Mouse (Mus musculus) frontal cortex, adult 2 months (tissue): ENCODE results near the gene Ech1. TPM values are rescaled to one million over a fixed set of nuclear protein-coding genes. Genes with fewer than 3 reads are reported as not detected.

Source experiments
- DNase-seq, 2 experiments: peaks; one replicate each; pipeline ENCODE4 v3.0.0; 2022; ENCODE audit warnings: low spot score in 1 of 2; ENCODE audit errors: extremely low spot score in 1 of 2
- polyA plus RNA-seq: library from polyadenylated mRNA; depleted of rRNA; stranded (reverse); fragments of >200 nt; gene quantifications from 2 replicates; pipeline ENCODE4 v1.2.3, GENCODE M21; 2012; rRNA removed

Gene Ech1
- 93.7 and 106 TPM in 2 replicates for polyA plus RNA-seq

DNA sequence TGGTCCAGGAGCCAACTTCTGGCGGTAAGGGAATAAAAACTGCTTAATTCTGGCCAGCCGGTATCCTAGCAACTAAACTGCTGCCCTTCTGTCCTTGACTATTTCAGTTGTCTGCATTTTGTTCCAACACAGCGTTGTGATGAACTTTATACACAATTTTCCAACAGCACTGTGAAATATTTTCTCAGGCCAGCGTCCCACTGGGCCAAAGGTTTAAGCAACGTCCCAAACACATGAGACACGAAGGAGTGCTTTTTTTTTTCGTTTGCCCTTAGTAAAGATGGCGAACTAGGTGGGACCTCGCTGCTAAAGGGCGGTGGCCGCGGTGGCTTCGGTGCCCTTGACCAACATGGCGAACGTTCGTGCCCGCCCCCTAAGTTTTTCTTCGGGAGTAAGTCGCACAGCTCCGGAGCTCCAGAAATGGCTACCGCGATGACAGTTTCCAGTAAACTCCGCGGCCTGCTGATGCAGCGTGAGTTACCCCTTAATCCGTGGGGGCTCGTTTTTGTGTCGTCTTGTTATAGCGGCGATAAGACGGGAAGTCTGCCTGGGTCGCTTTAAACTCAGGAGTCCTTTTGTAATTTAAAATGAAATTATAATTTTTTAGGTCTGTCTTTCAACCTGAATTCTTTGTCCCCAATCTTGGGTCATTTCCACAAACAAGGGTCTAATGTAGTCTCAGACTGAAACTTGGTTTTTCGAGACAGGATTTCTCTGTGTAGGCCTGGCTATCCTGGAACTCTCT, at the start of gene Ech1:
TSS of gene Ech1 (plus strand) at position 277 of the 745 bp plus-strand sequence.
- peak; percentile 78 to 94 for DNase-seq

DNA sequence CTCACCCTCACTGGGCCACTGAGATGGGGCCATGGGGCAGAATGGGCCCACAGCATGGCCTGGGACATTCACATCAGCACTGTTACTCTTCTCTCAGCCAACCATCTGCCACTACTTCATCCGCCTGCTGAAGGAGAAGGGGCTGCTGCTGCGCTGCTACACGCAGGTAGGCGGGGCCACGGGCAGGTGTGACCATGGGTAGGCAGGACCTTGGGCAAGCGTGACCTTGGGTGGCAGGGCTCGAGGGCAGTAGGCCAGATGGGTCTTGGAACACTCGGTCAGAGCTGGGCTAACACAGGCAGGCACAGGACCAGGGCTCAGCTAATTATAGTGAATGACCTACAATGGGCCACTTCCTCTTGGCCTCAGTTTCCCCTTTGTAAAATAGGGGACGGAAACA, 46.2 kb upstream of the Ech1 start:
- DNase-seq = no peak

DNA sequence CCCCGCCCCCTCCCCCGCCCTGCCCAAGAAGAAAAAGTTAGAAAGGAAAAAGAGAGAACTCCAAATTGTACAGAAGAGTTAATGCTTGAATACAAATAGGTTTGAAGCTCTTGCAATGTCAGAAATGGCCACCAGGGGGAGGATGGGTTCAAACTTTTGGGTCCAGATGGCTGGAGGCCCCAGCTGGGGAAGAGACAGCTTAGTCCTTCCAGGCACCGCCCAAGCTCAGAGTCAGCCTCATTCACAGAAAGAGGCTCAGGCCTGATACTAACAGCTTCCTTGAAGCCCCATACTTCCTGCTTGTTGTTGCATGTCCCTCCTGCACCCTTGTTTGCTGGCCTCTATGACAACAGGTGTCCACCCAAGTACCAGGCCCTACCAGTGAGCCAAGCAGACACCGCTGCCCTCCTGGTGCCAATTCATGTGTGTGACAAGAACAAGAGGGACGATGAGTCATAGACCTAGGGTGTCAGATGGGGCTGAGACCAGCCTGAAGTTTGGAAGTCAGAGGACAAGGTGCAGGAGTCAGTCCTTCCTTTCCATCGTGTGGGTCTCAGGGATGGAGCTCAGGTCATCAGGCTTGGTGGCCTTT, 44.9 kb upstream of the Ech1 start:
- peak; percentile 78 to 97 for DNase-seq

DNA sequence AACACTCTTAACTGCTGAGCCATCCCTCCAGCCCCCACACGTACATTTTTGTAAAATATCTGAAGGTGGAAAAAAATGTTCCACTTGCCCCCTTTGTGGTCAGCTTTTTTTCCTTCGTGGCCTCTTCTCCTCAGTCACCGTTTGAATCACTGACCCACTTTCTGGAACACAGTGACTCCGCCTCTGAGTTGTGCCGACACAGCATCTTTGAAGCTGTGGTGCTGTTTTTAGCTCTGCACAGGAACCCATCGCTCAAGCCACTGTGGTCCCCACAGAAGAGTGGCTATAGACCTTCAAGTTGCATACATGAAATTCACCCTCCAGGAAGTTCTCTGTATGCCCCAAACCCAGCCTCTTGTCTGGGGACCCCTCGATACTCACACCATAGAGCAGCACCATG, 44.2 kb upstream of the Ech1 start:
- DNase-seq = peak in 1 of 2 experiments; percentile 65

DNA sequence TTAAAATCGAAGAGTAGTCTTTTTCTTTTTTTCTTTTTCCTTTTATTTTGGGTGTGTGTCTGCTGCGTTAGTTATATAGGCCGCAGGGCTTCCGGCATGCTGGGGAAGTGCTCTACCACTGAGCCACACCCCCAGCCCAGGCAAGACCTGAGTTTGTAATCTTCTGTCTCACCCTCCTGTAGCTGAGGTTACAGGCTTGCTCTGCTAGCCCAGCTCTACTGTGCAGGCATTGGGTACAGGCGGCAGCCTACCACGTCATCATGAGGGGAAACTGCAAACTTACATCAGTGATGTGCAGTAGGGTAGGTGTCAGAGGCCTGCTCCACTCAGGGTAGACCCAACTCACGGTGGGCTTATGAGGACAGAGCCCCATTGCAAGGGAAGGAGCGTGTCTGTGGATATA, 43.8 kb upstream of the Ech1 start:
- DNase-seq = no peak

DNA sequence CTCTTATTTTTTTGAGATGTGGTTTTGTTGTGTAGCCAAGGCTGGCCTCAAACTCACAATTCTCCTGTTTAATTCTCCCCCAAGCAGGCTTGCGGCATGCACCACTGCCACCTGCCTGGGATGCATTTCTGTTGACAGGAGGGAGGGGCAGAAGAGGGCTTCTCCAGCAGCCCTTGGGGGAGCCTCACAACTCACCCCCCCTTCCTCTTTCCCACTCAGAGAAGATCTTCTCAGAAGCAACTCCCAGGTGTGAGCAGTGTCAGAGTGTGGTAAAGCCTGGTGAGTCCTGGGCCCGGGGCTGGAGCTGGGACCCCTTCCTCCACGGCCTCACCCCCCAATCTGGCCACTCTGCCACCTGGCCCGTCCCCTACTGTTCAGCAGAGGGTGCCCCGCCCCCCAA, 39.9 kb upstream of the Ech1 start:
- no peak for DNase-seq

DNA sequence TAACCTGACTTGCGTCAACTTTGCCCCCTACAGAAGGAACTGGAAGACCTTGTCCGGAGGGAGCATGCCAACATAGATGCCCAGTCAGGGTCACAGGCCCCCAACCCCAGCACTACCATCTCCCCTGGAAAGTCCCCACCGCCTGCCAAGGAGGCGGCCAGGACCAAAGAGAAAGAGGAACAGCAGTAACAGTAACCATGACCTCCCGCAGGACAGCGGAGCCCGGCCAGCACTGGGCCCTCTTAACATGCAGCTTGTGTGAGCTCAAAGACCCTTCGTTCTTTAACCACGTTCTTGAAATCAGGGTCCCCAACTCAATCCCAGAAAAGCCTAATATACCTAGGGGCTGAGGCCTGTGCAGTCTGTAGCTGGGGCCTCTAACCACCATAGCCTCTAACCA, 37.1 kb upstream of the Ech1 start:
- no peak for DNase-seq

DNA sequence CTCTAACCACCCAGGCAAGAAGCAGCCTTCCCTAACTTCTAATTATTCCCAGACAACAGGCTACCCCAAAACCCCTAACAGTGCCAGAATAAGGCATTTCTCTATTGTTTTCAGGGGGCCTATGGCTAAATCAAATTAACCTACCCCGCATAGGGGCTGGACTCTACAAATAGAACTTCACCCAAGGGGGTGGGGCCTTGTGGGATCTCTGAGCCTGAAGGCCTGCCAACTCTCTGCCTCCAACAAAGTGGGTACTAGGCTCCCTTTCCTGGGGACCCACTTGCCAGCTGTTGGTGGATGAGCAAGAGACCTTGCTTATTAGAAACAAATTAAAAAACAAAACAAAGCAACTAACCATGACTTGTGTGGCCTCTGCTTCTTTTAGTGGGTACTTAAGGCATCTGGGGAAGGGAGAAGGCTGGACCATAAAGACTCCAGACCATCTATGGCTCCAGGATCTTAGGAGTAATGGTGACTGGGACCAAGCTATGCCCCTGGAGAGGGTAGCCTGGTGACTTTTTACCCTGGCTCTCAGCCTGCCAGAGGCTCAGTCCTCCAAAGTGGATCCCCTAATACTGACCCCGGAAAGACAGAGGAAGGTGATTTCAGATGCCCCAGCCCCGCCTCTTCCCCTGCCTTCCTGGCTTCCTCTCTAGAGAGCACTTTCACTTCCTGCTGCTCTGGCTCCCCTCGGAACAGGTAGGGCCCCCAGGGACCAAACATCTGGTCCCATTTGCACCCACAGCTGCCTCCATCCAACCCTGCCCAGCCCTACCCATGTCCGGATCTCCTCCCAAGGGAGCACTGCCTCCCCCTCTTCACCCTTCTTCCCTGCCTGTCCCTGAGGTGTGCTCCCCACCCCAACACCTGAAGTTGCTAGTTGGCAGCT, 36.5 kb upstream of the Ech1 start, which contains the start of gene Rinl:
TSS of gene Rinl (plus strand) at position 663 of the 889 bp plus-strand sequence.
- DNase-seq = no peak

DNA sequence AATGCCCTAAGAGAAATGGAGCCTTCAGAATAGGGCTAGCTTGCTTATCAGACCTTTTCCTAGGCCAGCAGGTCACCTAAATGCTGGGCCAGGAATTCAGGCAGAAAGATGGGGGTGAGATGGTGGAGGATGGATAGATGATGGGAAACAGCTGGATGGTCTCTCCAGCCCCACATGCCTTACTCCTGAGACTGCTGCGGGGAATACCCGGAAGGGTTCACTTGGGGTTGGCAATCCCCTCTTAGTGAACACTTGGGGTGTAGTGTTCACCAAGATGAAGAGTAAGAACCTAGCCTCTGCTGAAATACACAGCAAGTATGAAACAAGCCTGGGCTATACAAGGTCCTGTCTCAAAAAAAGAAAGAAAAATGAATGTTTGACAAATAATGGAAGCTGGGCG, 35.8 kb upstream of the Ech1 start:
- no peak for DNase-seq

DNA sequence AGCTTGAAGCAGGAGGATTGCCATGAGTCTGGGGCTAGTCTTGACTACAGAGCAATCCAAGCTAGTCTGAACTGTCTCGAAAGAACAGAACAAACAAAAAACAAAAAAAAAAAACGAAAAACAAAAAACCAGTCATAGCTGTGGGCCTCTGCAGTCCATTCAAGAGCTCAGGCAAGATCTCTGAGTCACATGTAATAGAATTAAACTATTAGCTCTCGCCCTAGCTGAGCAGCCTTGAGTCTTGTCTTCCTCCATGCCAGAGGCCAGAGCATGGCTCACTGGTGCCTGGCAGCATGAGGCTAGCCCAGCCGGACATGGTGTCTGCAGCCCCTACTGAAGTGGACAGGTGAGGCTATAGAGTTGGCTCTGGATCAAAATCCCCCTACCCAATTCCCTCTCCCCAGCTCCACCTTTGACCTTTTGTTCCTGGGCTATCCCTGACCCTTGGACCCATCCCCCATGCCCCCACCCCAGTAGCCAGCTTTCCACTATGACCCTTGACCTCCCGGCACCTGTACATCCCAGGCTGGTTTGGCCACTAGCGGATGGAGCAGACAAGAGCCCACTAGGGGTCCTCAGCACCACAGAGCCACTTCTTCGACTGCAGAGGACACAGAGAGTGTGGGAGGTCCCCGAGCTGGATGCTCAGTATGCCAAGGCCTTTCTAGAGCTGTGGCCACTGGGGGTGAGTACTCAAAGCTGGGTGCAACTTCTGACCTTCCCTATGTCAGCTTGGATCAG, 34.8 kb upstream of the Ech1 start:
- DNase-seq = no peak

DNA sequence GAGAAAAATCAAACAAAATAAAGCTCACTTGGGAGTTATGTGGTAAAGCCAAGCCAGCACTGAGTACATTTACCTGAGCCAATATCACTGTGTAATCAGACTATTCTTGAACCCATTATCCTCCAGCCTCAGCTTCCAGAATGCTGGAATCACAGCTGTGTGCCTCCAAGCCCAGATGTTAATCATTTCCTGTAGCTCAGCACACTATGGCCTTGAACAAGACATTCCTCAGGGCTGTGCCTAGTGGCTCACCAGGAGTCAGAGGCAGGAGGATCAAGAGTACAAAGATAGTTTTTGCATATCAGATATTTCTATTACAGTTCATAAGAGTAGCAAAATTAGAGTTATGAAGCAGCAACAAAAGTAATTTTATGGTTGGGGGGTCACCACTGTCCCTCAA, 33.3 kb upstream of the Ech1 start:
- no peak for DNase-seq

DNA sequence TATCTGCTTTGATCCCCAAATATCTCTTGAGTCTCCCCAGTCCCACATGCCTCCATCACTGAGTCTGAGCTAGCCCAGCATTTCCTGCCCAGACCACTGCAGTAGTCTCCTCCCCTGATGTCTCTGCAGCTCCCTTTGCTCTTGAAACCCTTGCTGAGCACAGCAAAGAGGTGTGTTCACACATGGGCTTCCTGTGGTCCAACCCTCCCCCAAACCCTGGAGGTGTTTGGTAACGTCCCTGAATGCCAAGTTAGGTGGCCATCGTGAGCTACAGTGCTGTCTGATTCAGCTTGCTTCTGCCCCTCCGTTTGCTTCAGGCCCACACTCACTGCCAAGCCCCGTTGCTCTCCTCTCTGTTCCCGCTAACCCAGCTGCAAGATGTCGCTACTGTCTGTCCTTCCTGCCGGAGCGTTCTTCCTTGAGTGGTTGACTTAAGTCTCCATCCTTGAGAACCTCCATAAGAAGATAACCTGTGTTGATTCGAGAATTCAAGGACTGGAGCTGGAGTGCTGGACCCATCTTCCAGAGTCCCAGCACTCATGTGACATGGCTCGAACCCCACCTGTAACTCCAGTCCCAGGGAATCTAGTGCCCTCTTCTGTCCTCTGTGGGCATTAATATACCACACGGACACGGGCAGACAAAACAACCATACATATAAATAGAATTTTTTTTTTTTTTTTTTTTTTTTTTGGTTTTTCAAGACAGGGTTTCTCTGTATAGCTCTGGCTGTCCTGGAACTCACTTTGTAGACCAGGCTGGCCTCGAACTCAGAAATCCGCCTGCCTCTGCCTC, 32.4 kb upstream of the Ech1 start:
- DNase-seq = no peak

DNA sequence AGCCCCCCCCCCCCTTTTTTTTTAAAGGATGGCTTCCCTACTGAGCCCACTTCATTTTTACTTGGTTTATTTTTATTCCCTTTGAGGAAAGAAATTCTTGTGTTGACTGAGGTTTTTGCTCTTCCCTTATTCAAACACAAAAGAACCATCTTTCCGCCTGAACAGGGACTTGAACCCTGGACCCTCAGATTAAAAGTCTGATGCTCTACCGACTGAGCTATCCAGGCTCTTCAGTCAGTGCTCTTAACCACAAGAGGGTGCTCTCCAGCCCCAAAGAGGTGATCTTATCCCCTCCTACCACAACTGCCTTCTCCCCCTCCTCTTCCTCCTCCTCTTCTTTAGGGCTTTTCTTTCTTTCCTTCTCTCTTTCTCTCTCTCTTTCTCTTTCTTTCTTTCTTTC, 31.2 kb upstream of the Ech1 start:
- DNase-seq = peak in 1 of 2 experiments; percentile 50

DNA sequence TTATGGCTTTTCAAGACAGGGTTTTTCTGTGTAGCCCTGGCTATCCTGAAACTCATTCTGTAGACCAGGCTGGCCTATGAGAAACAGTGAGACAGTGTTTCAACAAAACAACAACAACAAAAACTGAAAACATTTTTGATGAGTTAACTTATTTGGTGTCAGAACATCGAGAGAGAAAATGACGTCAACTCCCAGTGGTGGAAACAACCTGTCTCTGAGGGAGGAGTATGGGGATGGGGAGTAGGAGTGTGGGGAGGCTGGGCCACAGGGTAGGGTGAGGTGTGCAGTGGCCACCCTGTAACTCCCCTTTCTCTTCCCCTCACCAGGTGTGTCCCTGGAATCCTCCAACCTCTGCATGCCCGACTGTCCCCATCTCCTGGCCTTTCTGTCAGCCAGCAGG, 30.5 kb upstream of the Ech1 start:
- DNase-seq = no peak

DNA sequence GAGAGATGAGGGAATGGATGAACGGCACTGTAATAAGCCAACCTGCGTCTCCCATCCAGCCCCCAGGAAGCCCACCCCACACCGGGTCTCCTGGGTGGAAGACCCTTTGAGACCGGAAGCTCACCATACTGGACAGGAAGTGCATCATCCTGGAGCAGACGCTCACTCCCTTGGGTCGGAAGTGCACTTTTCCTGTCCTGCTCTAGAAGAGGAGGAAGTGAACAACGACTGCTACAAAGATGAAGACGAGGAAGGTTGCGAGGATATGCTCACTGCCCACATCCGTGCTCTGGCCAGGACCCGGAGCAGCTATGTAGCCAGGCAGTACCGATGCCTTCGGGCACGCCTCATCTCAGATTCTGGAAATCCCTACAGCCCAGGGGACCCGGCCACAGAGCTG, 29.2 kb upstream of the Ech1 start:
- DNase-seq = no peak

DNA sequence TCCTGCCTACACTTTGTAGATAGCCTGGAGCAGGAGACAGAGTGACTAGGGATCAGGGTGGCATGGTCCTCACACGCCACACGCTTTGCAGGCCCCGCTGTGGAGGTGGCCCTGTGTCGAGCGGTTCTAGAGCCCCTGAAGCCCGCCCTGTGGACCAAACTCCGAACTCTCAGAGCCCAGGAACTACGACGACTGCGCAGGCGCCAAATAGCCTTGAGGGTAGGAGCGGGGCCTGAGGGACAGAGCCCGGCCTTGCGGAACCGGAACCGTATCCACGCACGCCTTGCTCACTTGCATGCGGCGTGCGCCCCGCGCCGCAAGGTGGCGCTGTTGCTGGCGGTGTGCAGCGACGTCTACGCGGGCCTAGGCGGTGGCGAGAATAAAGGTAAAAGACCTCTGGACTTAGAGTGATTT, 28.4 kb upstream of the Ech1 start:
- peak in 1 of 2 experiments; percentile 82 for DNase-seq

DNA sequence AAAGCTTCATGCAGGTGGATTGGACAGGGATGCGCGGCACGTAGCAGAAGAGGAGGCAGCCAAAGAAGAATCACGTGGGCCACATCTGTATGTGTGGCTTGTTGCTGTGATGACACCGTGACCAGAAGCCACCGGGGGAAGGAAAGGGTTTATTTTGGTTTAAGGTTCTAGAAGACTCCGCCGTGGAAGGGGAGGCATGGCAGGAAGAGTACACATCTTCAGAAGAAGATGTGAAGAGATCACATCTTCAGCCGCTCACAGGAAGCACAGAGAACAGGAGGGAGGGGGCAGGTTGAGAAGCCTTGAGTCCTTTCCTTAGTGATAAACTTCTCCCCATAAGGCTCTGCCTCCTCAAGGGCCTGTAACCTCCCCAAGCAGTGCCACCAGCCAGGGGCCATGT, 25.0 kb upstream of the Ech1 start:
- no peak for DNase-seq

DNA sequence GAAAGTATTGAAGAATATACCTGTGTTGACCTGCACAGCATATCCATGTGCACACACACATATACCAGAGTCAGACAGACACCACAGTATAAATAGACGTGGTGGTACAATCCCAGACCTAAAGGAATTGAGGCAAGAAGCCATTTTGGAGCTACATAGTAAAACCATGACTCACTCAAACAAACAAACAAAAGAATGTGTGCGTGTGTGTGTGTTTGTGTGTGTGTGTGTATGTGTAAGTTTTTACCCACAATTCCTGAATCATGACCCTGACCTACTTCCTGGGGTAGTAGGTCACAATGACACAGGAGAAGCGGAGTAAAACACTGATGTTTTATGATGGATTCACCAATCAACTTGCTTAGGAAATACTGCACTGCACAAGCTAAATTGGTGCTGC, 23.6 kb upstream of the Ech1 start:
- DNase-seq = no peak

DNA sequence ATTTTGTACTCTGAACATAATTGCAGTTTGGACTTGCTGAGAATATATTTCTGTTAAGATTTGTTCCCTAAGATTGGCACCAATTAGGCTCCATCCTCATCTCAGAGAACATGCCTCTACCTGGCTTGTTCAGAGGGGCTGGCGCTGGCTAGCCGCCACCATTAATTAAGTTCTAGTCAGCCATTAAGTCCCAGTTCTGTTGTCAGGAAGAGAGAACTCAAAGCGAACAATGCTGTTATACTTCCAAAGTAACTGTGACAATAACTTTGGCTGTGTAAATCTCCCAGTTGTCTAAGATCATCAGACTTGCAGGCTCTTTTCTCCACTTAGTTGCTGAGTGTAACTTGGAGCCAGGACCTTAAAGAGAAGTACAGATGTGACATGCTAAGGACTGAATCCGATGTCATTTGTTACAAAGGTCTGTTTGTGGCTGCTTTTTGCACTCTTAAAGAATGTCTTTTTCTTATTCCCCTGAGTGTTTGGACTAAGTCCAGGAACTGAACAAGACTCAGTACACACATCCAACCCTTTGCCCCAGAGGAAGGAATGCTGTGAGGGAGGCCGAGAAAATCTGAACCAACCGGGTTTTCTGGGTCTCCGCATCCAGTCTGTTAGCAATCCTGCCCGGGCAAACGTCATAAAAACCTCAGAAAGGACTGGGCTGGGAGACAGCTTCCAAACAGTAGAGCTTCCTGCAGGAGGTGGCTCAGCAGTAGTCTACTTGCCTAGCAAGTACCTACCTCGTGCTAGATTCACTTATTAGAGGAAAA, 22.9 kb upstream of the Ech1 start:
- no peak for DNase-seq
